ENCODE assay signal across 9 mouse cellular contexts in the genomic region with DNA sequence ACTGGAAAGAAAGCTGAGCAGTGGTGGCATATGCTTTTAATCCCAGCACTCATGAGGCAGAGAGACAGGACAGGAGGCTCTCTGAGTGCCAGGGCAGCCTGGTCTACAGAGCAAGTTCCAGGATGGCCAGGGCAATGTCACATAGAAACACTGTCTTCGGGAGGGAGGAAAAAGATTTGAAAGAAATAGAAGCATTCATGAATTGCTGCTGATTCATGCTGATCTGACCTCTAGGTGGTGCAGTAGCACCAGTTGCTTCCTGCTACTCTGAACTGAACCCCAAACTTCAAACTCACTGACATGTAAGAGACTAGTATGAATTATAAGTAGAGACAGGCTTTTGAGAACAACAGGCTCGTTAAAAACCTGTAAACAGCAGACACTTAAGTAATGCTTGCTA. TPM values are rescaled to one million over a fixed set of nuclear protein-coding genes. Genes with fewer than 3 reads are reported as not detected.
DNase-seq lines count a peak whose midpoint lies in the region; ATAC-seq lines count a peak whose summit lies in the region.
"Had no signal": no experiment of that assay in that cellular context is flagged by ENCODE, and none has a peak within 500 bp of the region (broad histone marks: within the 10 kb centered on the region; RNA-seq: fewer than 3 reads in every experiment).

No protein-coding gene starts in this region.

- WGBS in midbrain, embryonic 15.5 days: 60% methylated on average over 2 of the region's 2 CpGs
- WGBS in midbrain, embryonic 13.5 days: 60% methylated on average over 2 of the region's 2 CpGs
- WGBS in forebrain, embryonic 14.5 days: 48% methylated on average over 2 of the region's 2 CpGs
- WGBS in hindbrain, embryonic 12.5 days: 52% methylated on average over 2 of the region's 2 CpGs

- H3K4me3 ChIP-seq in midbrain, embryonic 15.5 days: no peak overlapping the region
- no peak overlapping the region for H3K4me3 ChIP-seq in midbrain, embryonic 13.5 days (replicated peaks)
- H3K4me3 ChIP-seq in megakaryocyte, embryonic 14.5 days (replicated peaks): peak overlapping the region; percentile 66
- H3K4me3 ChIP-seq in forebrain, embryonic 14.5 days (ENCODE audit: low read depth, low read length): no peak overlapping the region
- no peak overlapping the region for H3K4me3 ChIP-seq in hindbrain, embryonic 12.5 days
- H3K4me3 ChIP-seq: myocyte had no signal

- H3K36me3 ChIP-seq in midbrain, embryonic 15.5 days (replicated peaks): no peaks in the 10 kb centered on the region
- peaks cover 33% of the 10 kb centered on the region for H3K36me3 ChIP-seq in midbrain, embryonic 13.5 days
- peaks cover 85% of the 10 kb centered on the region for H3K36me3 ChIP-seq in megakaryocyte, embryonic 14.5 days (replicated peaks; ENCODE audit: low read length)
- H3K36me3 ChIP-seq in forebrain, embryonic 14.5 days (ENCODE audit: control insufficient read depth, insufficient read depth, low read length): peaks cover 22% of the 10 kb centered on the region
- H3K36me3 ChIP-seq in hindbrain, embryonic 12.5 days: peaks cover 19% of the 10 kb centered on the region

- no peaks in the 10 kb centered on the region for H3K9me3 ChIP-seq in midbrain, embryonic 15.5 days
- H3K9me3 ChIP-seq in midbrain, embryonic 13.5 days: no peaks in the 10 kb centered on the region
- no peaks in the 10 kb centered on the region for H3K9me3 ChIP-seq in megakaryocyte, embryonic 14.5 days
- no peaks in the 10 kb centered on the region for H3K9me3 ChIP-seq in forebrain, embryonic 14.5 days (replicated peaks; ENCODE audit: control insufficient read depth, low read length)
- H3K9me3 ChIP-seq in hindbrain, embryonic 12.5 days (replicated peaks): no peaks in the 10 kb centered on the region

- no peak overlapping the region for H3K9ac ChIP-seq in midbrain, embryonic 15.5 days
- no peak overlapping the region for H3K9ac ChIP-seq in midbrain, embryonic 13.5 days (replicated peaks)
- H3K9ac ChIP-seq in forebrain, embryonic 14.5 days (ENCODE audit: low read length): no peak overlapping the region
- H3K9ac ChIP-seq in hindbrain, embryonic 12.5 days: no peak overlapping the region

- H3K27ac ChIP-seq in midbrain, embryonic 15.5 days: 0 out of 2 replicates have a peak overlapping the region, but pooled peaks have one; percentile 17
- no peak overlapping the region for H3K27ac ChIP-seq in midbrain, embryonic 13.5 days
- no peak overlapping the region for H3K27ac ChIP-seq in forebrain, embryonic 14.5 days (ENCODE audit: low read depth, low read length)
- no peak overlapping the region for H3K27ac ChIP-seq in hindbrain, embryonic 12.5 days

- peaks cover 8% of the 10 kb centered on the region for H3K4me1 ChIP-seq in midbrain, embryonic 15.5 days
- H3K4me1 ChIP-seq in midbrain, embryonic 13.5 days (replicated peaks): 0 out of 2 replicates have a peak, but pooled peaks cover 4% of the 10 kb centered on the region
- H3K4me1 ChIP-seq in megakaryocyte, embryonic 14.5 days: peaks cover 76% of the 10 kb centered on the region
- H3K4me1 ChIP-seq in forebrain, embryonic 14.5 days (ENCODE audit: control insufficient read depth, insufficient read depth, low read length): no peaks in the 10 kb centered on the region
- H3K4me1 ChIP-seq in hindbrain, embryonic 12.5 days: no peaks in the 10 kb centered on the region

- ATAC-seq in midbrain, embryonic 15.5 days (replicated peaks): no peak
- no peak for ATAC-seq in midbrain, embryonic 13.5 days
- ATAC-seq in forebrain, embryonic 14.5 days: no peak
- no peak for ATAC-seq in hindbrain, embryonic 12.5 days (ENCODE audit: low FRiP score)

- peak; percentile 11 for DNase-seq in embryo, embryonic 10 days (ENCODE audit: low spot score)
- no peak for DNase-seq in embryo, embryonic 9.5 days (ENCODE audit: extremely low spot score)
- peak; percentile 38 for DNase-seq in fibroblast of lung, adult 2 months (ENCODE audit: low read depth)
- DNase-seq in forebrain, embryonic 14.5 days (ENCODE audit: low spot score): no peak

- no peak overlapping the region for H3K4me2 ChIP-seq in midbrain, embryonic 15.5 days
- no peak overlapping the region for H3K4me2 ChIP-seq in midbrain, embryonic 13.5 days (replicated peaks)
- no peak overlapping the region for H3K4me2 ChIP-seq in forebrain, embryonic 14.5 days (ENCODE audit: low read length)
- H3K4me2 ChIP-seq in hindbrain, embryonic 12.5 days (replicated peaks): no peak overlapping the region

- no peaks in the 10 kb centered on the region for H3K27me3 ChIP-seq in midbrain, embryonic 15.5 days (replicated peaks)
- no peaks in the 10 kb centered on the region for H3K27me3 ChIP-seq in midbrain, embryonic 13.5 days
- H3K27me3 ChIP-seq in megakaryocyte, embryonic 14.5 days (replicated peaks): no peaks in the 10 kb centered on the region
- H3K27me3 ChIP-seq in forebrain, embryonic 14.5 days (replicated peaks; ENCODE audit: control insufficient read depth, insufficient read depth, low read length): no peaks in the 10 kb centered on the region
- H3K27me3 ChIP-seq in hindbrain, embryonic 12.5 days: no peaks in the 10 kb centered on the region

RNA-seq across cellular contexts. Expression of a gene that starts 18.4 kb away (rescaled TPM):
- 12.9 TPM in 2 replicates for polyA plus RNA-seq in midbrain, embryonic 15.5 days (2015; fragmentation: Nextera tagmentation; extraction: Ambion mirVana)
- polyA plus RNA-seq in midbrain, embryonic 13.5 days (2015; fragmentation: Nextera tagmentation; extraction: Ambion mirVana): 14.7 and 17.4 TPM in 2 replicates
- 16.0 and 25.6 TPM in 2 replicates for polyA plus RNA-seq in megakaryocyte, embryonic 14.5 days (2012; ENCODE audit: insufficient read depth, low replicate concordance)
- polyA plus RNA-seq in forebrain, embryonic 14.5 days (2014; fragmentation: Nextera tagmentation; extraction: Ambion mirVana): 15.7 and 17.6 TPM in 2 replicates
- 16.2 and 18.3 TPM in 2 replicates for polyA plus RNA-seq in hindbrain, embryonic 12.5 days (2016; fragmentation: Nextera tagmentation; extraction: Ambion mirVana)

RNA-seq across cellular contexts. Expression of a gene that starts 24.6 kb away (rescaled TPM):
- 22.6 and 24.8 TPM in 2 replicates for polyA plus RNA-seq in midbrain, embryonic 15.5 days (2015; fragmentation: Nextera tagmentation; extraction: Ambion mirVana)
- 17.9 and 18.8 TPM in 2 replicates for polyA plus RNA-seq in midbrain, embryonic 13.5 days (2015; fragmentation: Nextera tagmentation; extraction: Ambion mirVana)
- polyA plus RNA-seq in megakaryocyte, embryonic 14.5 days (2012; ENCODE audit: insufficient read depth, low replicate concordance): 1.4 and 1.5 TPM in 2 replicates
- 21.7 and 23.4 TPM in 2 replicates for polyA plus RNA-seq in forebrain, embryonic 14.5 days (2014; fragmentation: Nextera tagmentation; extraction: Ambion mirVana)
- polyA plus RNA-seq in hindbrain, embryonic 12.5 days (2016; fragmentation: Nextera tagmentation; extraction: Ambion mirVana): 13.7 and 15.1 TPM in 2 replicates

RNA-seq across cellular contexts. Expression of a gene that starts 24.7 kb away (rescaled TPM):
- 8.7 and 10.3 TPM in 2 replicates for polyA plus RNA-seq in midbrain, embryonic 15.5 days (2015; fragmentation: Nextera tagmentation; extraction: Ambion mirVana)
- 11.9 and 12.4 TPM in 2 replicates for polyA plus RNA-seq in midbrain, embryonic 13.5 days (2015; fragmentation: Nextera tagmentation; extraction: Ambion mirVana)
- polyA plus RNA-seq in megakaryocyte, embryonic 14.5 days (2012; ENCODE audit: insufficient read depth, low replicate concordance): 1.2 TPM in 2 replicates
- polyA plus RNA-seq in forebrain, embryonic 14.5 days (2014; fragmentation: Nextera tagmentation; extraction: Ambion mirVana): 14.1 and 17.3 TPM in 2 replicates
- 10.3 and 11.1 TPM in 2 replicates for polyA plus RNA-seq in hindbrain, embryonic 12.5 days (2016; fragmentation: Nextera tagmentation; extraction: Ambion mirVana)

Comparison
In these comparisons a context has a peak if more than half of its experiments do, and no peak if none do; other contexts are left out.
1. DNase-seq: peak in embryo, embryonic 10 days (single experiment) and fibroblast of lung, adult 2 months (single experiment); none in embryo, embryonic 9.5 days (single experiment) and forebrain, embryonic 14.5 days (single experiment).